Mouse (Mus musculus): ENCODE measurements around the gene Mea1. TPM values are rescaled to one million over a fixed set of nuclear protein-coding genes. Genes with fewer than 3 reads are reported as not detected.
A peak's percentile ranks its signal among the peaks of the same experiment; 100 is the strongest.

The Mea1 gene
- total RNA-seq, 1 experiment from 2014 or later, result 102 TPM

DNA sequence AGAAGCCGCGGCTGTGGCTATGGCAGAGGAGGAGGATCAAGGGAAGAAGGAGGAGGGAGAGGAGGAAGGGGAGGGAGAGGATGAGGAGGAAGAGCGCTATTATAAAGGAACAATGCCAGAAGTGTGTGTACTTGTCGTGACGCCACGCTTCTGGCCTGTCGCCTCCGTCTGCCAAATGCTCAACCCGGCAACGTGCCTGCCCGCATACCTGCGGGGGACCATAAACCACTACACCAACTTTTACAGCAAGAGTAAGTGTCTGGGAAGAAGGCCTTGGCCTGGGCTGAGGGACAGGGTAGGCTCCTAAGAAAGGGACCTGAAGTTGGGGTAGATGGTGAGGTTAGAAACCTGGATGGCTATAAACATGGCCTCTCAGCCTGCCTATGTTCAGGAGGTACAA lies 16.6 kb upstream of the Mea1 start:
- no peak for ATAC-seq (replicated peaks; ENCODE audit: insufficient number of reproducible peaks, low FRiP score, low TSS enrichment, poor library complexity, severe bottlenecking)

DNA sequence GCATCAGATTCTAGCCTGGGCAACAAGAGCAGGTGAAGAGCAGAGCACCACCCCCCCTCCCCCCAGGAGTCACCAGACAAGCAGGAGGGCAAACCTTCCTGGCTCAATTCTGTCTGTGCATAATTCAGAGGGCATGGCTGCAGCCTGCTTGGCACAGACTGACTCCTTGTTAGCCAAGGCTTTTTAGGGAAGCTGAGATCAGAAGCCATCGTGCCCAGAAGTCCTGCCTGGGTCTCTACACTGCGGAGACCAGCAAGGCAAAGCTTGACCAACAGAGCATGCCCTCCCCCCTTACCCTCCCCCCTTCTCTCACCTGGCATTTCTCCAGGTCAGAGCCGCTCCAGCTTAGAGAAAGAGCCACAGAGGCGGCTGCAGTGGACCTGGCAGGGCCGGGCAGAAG lies 15.9 kb upstream of the Mea1 start:
- no peak for ATAC-seq (replicated peaks; ENCODE audit: insufficient number of reproducible peaks, low FRiP score, low TSS enrichment, poor library complexity, severe bottlenecking)

DNA sequence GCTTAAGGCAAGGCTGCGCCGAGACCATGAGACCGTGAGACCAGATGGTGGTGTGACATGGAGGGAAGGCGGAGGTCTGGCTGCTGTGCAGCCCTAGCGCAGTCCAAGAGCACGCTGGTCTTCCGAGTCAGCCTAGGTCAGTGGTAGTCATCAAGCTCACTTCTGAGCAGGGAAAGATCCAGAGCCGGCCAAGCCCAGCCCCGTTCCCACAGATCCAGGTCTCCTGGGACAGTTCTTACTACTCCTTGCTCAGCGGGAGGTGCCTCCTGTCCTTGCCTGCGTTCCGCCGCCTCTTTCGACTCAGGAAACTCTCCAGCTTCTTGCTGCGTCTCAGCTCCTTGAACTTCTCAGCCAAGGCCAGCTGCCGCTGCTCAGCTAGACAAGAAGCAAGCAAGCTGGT lies 10.9 kb upstream of the Mea1 start:
- no peak for ATAC-seq (replicated peaks; ENCODE audit: insufficient number of reproducible peaks, low FRiP score, low TSS enrichment, poor library complexity, severe bottlenecking)

DNA sequence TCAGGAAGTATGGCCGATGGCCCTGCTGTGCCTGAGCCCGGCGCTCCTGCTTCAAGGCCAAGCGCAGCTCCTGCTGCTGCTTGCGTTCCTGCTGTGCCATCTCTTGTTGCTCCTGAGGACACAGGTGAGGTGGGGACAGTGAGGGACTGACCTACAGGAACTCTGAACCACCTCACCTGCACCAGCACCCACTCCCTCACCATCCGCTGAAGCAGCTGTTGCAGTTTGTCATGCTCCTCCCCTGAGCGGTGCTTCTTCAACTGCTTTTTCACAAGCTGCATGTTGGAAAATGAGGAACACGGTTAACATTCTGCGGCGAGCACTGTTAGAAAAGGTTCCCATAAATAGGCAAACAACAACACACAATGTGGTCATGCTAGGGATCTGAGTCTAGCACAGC lies 8.7 kb upstream of the Mea1 start:
- no peak for ATAC-seq (replicated peaks; ENCODE audit: insufficient number of reproducible peaks, low FRiP score, low TSS enrichment, poor library complexity, severe bottlenecking)

DNA sequence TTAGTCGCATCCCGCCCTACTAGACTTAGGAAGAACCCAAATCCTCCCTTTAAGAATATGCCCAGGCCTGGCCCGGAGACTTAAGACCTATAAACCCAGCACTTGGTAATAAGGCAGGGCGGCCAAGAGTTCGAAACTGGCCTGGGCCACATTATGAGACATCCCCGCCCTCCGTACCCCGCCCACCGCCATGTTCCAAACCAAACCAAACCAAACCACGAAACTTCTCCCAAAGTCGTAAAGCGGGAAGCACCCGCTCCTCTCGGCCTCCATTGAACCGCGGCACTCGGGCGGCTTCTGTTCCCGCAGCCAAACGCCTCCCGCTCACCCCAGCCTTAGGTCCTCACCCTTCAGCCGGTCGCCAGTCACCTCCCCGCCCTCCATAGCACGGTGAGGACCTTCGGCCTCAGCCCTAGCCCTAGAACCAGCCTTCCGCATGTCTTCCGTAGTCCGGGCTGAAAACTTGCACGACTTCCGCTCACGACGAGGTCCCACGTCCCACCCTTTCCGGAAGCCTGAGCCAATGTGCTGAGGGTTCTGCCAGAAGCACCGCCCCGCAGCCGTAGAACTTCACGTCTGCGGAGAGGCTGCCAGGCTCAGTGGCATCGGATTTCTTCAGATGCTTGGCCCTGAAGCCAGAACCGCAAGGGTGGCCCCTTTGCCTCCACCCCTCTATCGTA lies 4.6 kb upstream of the Mea1 start, which contains the start of gene Rrp36:
Gene Rrp36, minus strand, starts transcription at position 503 of the 680 bp plus-strand sequence.
- ATAC-seq (replicated peaks; ENCODE audit: insufficient number of reproducible peaks, low FRiP score, low TSS enrichment, poor library complexity, severe bottlenecking), result peak; percentile 95

DNA sequence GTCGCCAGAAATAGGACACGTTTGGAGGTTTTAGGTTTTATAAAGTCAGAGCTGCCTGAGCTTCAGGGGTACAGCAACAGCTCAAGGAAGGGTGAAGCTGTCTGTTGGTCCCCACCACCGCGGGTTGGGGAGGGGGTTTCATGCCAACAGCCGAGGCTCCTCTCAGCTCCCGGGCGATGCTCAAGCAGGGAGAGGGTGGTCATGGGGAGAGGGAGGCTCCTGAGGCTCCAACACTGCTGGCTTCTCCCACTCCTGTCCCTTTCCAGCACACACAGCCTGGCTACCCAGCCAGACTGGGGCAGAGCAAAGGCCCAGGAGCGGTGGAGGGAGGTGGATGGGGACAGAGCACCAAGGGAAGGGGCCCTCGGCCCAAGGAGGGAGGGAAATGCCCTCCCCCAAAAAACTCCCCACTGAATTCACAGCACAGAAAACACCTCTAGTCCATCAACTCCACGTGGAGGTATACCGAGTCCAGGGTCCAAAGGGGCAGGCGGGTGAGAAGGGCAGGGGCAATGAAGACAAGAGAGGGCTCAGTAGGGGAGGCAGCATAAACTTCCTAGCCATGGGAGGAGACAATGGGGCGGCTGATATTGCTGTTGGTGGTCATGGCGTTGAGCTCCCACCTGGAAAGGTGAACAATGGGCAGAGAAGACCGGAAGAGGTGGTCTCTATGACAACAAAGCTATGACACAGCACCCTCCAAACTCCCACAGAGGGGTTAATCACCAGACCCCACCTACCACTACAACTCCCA lies 3.9 kb upstream of the Mea1 start:
- no peak for ATAC-seq (replicated peaks; ENCODE audit: insufficient number of reproducible peaks, low FRiP score, low TSS enrichment, poor library complexity, severe bottlenecking)

DNA sequence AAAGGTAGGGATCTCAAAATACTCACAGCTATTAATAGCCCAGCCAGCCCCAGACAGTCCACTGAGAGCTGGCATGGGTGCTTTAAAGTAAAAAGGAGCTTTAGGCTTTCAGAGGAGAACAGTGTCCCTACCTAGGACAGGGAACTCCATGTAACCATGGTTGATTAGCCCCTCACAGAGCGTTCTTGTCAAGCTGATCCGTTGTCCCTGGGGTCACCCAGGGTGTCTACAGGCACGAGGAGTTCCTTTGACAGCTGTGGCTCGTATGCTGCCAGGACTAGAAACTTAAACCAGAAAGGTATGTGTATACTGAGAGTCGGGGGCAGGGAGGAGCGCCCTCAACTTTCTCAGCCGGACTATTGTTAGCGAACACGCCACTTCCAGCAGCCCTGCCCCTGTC lies 318 bp downstream of the Mea1 start:
- no peak for ATAC-seq (replicated peaks; ENCODE audit: insufficient number of reproducible peaks, low FRiP score, low TSS enrichment, poor library complexity, severe bottlenecking)

DNA sequence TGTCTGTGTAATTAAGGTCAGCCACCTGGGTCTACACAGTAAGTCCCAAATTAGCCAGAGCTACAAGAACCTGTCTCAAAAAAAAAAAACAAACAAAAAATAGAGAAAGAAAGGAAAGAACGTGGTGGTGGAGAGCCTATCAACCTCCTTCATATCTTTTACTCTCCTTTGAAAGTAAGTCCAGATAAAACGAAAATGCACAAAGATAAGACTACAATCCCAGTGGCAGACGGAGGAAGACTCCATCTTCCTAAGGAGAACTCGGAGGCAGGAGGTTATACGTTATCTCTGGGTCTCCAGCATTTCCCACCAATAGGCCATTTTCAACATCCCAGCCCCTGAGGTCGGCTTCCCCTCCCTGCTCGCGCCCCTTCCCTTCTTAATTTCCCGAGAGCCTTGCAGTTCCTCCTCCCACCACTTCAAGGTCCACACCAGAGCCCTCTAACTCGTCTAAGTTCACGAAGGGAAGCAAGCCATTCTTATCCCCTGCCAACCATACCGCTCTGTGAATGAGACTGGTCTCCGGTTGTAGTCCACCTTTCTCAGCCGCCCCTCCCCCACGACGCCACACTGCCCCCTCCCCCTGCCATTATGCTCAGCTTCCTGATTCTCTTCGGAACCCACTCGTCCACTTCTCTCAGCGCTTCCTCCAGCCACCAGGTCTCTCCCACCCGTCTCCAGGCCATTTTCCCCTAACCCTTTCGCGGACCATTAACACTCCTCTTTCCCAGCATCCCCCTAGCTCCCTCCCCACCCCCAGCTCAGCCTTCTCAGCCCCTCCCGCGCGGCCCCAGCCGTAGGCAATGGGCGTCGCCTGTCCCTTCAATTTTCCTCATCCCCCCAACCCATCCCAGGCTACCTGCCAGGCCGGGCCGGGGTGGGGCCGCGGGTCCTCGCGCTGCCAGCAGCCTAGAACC lies 1.5 kb downstream of the Mea1 start:
- ATAC-seq (replicated peaks; ENCODE audit: insufficient number of reproducible peaks, low FRiP score, low TSS enrichment, poor library complexity, severe bottlenecking), result peak; percentile 14; the same call in 1 of the 2 replicates

DNA sequence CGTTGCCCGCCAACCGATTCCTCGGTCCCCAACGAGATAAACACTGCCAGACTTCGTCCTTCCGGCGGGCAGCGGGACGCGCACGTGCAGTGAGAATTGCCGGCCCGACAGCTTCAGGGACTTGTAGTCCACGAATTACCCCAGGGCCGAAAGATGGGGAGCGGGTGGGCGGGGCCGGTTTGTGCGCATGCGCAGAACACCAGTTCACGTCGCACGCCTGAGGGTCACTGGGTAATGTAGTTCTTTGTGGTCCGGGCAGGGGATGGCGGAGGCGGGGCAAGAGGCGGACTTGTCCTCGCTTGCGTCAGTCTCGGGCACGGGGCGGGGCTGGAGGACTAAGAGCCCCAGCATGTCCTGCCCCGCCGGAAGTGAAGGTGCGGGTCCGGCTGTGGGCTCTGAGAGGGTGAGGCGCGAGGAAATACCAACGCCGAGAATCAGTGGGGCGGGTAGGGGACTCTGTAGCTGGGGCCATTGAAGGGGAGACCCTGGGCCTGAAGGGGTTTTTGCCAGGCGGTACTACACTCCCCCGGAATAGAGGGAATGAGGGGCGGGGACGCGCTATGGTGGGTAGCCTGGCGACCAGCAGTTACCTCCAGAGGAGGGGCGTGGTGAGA lies 2.3 kb downstream of the Mea1 start, which contains the start of gene Klhdc3:
Gene Klhdc3, minus strand, starts transcription at position 155 of the 614 bp plus-strand sequence.
- peak; percentile 93 for ATAC-seq (replicated peaks; ENCODE audit: insufficient number of reproducible peaks, low FRiP score, low TSS enrichment, poor library complexity, severe bottlenecking)

DNA sequence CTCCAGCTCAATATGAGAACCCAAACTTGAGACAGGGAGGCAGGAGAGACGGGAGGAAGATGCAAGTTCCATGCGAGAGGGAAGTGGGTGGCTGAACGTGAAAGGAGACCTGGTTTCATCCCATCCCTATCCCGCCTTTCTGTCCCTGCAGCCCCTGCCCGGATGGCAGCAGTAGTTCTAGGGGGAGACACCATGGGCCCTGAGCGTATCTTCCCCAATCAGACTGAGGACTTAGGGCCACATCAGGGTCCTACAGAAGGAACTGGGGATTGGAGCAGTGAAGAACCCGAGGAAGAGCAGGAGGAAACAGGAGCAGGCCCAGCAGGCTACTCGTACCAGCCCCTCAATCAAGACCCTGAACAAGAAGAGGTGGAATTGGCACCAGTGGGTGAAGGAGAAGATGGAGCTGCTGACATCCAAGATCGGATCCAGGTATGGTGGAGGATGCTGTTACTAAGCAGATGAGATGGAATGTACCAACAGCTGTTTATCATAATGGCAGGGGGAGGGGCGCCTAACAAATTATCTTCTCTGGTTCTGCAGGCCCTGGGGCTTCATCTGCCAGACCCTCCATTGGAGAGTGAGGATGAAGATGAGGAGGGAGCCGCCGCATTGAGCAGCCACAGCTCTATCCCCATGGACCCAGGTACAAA lies 3.0 kb downstream of the Mea1 start:
- ATAC-seq (replicated peaks; ENCODE audit: insufficient number of reproducible peaks, low FRiP score, low TSS enrichment, poor library complexity, severe bottlenecking), result no peak

DNA sequence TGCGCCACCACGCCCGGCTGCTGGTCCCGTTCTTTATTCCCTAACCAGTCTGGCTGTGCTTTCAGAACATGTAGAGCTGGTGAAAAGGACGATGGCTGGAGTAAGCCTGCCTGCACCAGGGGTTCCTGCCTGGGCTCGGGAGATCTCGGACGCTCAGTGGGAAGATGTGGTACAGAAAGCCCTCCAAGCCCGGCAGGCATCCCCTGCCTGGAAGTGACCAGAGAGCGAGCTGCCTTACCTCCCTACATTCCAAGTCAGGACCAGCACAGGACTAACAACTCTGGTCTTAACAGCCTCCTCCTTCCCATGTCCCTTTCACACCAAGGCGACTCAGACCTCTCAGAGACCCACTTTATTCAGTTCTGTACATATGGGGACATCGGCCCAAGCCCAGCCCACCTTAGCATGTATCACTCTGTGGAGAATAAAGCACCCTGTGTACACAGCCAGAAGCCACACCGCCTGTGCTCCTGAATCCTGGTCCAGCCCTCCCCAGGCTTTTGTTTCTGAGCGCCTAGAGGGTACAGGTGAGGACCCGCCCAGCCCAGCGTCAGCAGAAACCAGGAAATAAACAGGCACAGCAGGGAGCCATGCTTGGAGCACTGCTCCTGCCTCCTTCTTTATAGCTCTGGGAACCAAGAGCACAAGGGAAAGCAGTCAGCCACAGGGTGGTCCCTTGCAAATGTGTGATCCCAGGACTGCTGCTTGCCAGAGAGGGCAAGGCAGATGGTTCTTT lies 4.2 kb downstream of the Mea1 start:
- ATAC-seq (replicated peaks; ENCODE audit: insufficient number of reproducible peaks, low FRiP score, low TSS enrichment, poor library complexity, severe bottlenecking), result no peak

DNA sequence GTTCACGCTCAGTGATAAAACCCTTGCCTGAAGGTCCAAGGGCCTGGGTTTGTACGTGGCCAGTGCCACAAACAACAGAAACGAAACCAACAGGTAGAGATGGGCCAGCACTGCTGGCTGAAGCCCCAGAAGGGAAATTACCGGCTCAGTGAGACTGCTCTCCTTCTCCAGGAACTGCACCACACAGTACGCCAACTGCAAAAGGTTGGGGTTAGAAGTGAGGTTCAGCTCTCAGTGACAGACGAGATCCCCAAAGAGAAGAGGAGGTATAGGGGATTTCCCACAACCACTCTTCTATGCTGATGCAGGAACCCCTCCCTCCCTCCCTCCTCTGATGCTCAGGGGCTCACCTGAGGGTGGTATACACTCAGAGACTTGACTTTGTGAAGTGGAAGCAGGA lies 7.3 kb downstream of the Mea1 start:
- ATAC-seq (replicated peaks; ENCODE audit: insufficient number of reproducible peaks, low FRiP score, low TSS enrichment, poor library complexity, severe bottlenecking), result no peak

DNA sequence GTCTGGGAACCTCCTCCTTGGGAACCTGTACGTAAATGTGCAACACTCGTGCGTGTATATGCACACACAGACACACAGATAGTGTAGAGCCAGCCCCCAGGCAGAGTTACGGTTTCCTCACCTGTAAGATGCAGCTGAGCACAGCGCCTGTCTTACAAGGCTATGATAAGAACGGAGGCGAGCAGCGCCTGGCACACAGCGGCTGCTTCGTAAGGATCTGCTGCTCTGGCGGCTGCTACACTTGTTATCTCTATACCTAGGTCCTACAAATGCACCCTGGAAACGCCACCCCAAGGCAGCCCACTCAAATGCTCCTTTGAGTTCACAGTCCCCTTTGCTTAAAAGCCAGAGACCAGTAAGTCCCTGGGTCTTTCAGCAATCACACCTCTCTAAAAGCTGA lies 12.1 kb downstream of the Mea1 start:
- no peak for ATAC-seq (replicated peaks; ENCODE audit: insufficient number of reproducible peaks, low FRiP score, low TSS enrichment, poor library complexity, severe bottlenecking)

DNA sequence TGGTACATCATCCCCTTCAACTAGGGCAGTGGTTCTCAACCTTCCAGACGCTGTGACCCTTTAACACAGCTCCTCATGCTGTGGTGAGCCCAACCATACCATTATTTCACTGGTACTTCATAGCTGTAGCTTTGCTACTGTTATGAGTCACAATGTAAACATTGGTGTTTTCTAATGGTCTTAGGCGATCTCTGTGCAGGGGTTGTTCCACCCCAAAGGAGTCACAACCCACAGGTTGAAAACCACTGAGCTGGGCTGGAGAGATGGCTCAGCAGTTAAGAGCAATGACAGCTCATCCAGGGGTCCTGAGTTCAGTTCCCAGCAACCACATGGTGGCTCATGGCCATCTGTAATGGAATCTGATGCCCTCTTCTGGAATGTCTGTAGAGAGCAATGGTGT lies 12.8 kb downstream of the Mea1 start:
- no peak for ATAC-seq (replicated peaks; ENCODE audit: insufficient number of reproducible peaks, low FRiP score, low TSS enrichment, poor library complexity, severe bottlenecking)

DNA sequence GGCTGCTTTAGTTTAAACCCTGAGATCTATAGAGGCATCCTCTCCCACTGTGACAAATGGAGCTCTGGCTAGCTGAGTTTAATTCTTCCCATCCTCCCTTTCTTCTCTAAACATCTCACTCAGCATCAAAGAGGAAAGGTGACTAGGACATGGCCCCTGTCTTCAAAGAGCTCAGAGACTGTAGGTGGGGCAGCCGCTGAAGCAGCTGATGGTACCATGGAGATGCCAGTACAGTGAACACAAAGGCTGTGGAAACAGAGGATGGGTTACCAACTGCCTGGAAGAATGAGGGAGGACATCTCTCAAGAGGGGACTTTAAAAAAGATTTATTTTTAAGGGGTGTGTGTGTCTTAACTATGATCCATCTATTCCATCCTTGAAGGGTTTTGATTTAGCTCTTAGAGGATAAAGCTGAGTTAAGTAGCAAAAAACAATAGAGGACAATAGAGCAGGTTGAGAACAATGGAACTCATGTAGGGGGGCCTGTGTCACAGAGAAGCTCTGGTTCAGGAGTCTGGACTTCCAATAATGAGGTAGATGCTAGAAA lies 16.0 kb downstream of the Mea1 start:
- no peak for ATAC-seq (replicated peaks; ENCODE audit: insufficient number of reproducible peaks, low FRiP score, low TSS enrichment, poor library complexity, severe bottlenecking)

DNA sequence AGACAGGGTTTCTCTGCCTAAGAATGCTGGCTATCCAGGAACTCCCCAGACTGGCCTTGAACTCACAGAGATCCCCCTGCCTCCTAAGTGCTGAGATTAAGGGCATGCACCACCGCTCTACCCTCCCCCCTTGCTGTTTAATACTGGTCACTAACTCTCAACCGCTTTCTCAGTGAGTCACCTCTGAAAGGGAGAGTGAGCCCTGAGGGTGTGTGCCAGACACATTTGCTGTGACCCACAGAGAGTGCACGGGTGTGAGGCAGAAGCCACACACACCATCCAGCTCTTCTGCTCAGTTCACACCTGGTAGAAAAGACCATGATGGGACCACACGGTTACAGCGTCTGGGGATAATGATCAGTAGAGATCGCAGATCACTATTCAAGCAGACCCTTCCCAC lies 19.9 kb downstream of the Mea1 start:
- ATAC-seq (replicated peaks; ENCODE audit: insufficient number of reproducible peaks, low FRiP score, low TSS enrichment, poor library complexity, severe bottlenecking), result no peak

DNA sequence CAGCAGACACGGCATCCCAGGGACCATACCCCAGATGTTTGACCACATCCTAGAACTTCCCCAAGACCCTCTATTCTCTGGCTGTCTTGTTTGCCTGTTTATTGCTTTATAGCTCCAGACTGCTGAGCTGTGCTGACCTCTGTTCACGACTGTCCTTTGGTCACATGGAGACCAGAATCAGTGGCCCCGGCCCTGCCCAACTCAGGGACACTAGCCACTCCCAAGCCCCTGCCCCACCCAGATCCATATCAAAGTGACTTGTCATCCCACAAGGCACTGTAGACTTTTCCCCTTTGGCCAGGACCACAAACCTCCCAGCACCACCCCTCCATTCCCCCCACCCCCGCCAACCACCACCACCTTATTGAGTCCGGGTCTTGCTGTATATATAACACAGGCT lies 20.7 kb downstream of the Mea1 start:
- ATAC-seq (replicated peaks; ENCODE audit: insufficient number of reproducible peaks, low FRiP score, low TSS enrichment, poor library complexity, severe bottlenecking), result no peak

DNA sequence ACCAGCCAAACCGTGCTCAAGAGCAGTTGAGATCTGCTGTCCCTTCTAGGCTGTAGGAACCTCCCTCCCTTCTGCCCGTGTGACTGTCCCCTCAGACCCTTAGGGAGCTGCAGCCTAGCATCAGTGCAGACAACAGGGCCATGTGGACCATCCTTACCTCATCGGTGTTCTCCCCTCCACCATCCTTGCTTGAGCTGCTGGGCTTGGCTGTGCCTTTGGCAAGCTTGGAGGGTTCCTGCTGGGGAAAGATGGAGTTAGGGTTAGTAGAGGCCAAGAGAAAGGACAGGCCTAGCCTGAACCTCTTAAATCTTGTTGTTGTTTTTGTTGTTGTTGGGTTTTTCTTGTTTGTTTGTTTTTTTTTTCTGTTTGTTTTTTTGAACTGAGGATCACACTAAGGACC lies 21.3 kb downstream of the Mea1 start:
- ATAC-seq (replicated peaks; ENCODE audit: insufficient number of reproducible peaks, low FRiP score, low TSS enrichment, poor library complexity, severe bottlenecking), result no peak

Data from monocyte, adult 5-6 weeks (primary cell).